Mouse (Mus musculus): ENCODE results near the gene Pdgfa. TPM values are rescaled to one million over a fixed set of nuclear protein-coding genes. Genes with fewer than 3 reads are reported as not detected.

Pdgfa gene
- polyA plus RNA-seq, 1 experiment from 2014 or later, result 17.6 TPM

DNA sequence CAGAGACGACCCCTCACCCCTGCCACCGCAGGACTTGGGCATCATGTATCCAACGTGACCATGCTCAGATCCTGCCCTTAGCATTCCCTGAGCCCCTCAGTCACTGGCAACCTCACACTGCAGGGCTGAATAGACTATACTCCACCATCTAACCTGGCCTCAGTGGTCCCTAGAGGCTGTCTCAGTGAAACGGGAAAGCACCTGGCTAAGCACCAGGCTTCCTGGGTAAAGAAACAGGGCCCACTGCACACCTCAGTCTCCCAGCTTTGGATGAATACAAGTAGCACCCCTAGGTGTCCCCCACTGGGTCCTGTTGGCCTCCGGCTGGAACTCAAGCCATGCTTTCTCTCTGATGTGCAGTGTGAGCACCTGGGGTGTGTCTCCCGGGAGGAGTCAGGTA, 23.7 kb downstream of the Pdgfa start:
- H3K4me1 ChIP-seq (replicated peaks), result no peaks in the 10 kb centered on the region; the same call in 1 of the 2 replicates
- H3K4me3 ChIP-seq, result no peak overlapping the region
- no peak overlapping the region for H3K9ac ChIP-seq
- H3K9me3 ChIP-seq, result no peaks in the 10 kb centered on the region
- WGBS, result 85% methylated on average over 6 of the region's 6 CpGs
- no peak overlapping the region for H3K4me2 ChIP-seq
- no peak overlapping the region for H3K27ac ChIP-seq (replicated peaks)
- peaks cover 5% of the 10 kb centered on the region for H3K36me3 ChIP-seq
- H3K27me3 ChIP-seq, result no peaks in the 10 kb centered on the region
- ATAC-seq (ENCODE audit: low read depth), result no peak

DNA sequence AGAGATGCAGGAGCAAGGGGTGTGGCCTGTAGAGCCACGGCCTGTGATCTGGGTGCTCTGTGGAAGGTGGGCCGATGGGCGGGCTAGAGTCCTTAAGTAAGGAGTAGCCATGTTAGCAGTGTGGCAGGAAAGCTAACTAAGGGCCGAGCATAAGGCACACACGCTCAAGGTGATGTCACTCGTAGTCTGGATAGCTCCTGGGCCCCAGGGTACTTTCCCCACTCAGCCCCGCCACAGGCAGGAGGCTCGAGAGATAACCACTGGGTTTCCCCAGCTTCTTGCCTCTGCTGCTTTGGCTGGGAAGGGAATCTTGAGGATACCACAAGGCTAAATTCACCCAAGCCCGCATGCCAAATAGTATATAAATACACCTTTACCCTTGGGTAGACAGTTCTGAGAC, 25.8 kb downstream of the Pdgfa start:
- WGBS, result 85% methylated on average over 9 of the region's 9 CpGs
- Histone ChIP-seq H3K4me1 (replicated peaks) (peaks cover 2% of the 10 kb centered on the region), H3K9me3 (no peaks in the 10 kb centered on the region), H3K36me3 (no peaks in the 10 kb centered on the region; the same call in 1 of the 2 replicates), H3K4me2 (no peak overlapping the region), H3K27me3 (no peaks in the 10 kb centered on the region), H3K4me3 (no peak overlapping the region), H3K9ac (no peak overlapping the region), H3K27ac (replicated peaks) (no peak overlapping the region)
- ATAC-seq (ENCODE audit: low read depth), result no peak

GRCm38 (mm10) chr5:138970056-138970490, 27.1 kb downstream of the Pdgfa start:
- H3K27me3 ChIP-seq, result no peaks in the 10 kb centered on the region
- ATAC-seq (ENCODE audit: low read depth), result peak; percentile 49; the same call in 1 of the 2 replicates
- no peaks in the 10 kb centered on the region for H3K36me3 ChIP-seq
- no peak overlapping the region for H3K9ac ChIP-seq
- peaks cover 14% of the 10 kb centered on the region for H3K4me1 ChIP-seq (replicated peaks)
- no peaks in the 10 kb centered on the region for H3K9me3 ChIP-seq
- no peak overlapping the region; the same call in 1 of the 2 replicates for H3K27ac ChIP-seq (replicated peaks)
- no peak overlapping the region for H3K4me3 ChIP-seq
- no peak overlapping the region for H3K4me2 ChIP-seq
- 70% methylated on average over 7 of the region's 7 CpGs for WGBS

- Histone ChIP-seq H3K4me1 (replicated peaks) (peaks cover 14% of the 10 kb centered on the region), H3K4me2 (no peak overlapping the region), H3K9ac (0 out of 2 replicates have a peak overlapping the region, but pooled peaks have one; percentile 8), H3K4me3 (no peak overlapping the region), H3K27me3 (no peaks in the 10 kb centered on the region), H3K36me3 (no peaks in the 10 kb centered on the region), H3K27ac (replicated peaks) (peak overlapping the region; percentile 42; the same call in 1 of the 2 replicates), H3K9me3 (no peaks in the 10 kb centered on the region)
- ATAC-seq (ENCODE audit: low read depth), result no peak
- WGBS, result 48% methylated on average over 7 of the region's 7 CpGs
Measured at GRCm38 (mm10) chr5:138966033-138966724, 31.0 kb downstream of the Pdgfa start.

GRCm38 (mm10) chr5:138965590-138965989, 31.6 kb downstream of the Pdgfa start:
- H3K27me3 ChIP-seq, result no peaks in the 10 kb centered on the region
- 0 out of 2 replicates have a peak overlapping the region, but pooled peaks have one; percentile 42 for H3K27ac ChIP-seq (replicated peaks)
- 71% methylated on average over 2 of the region's 2 CpGs for WGBS
- H3K4me1 ChIP-seq (replicated peaks), result peaks cover 14% of the 10 kb centered on the region
- H3K4me3 ChIP-seq, result no peak overlapping the region
- no peak for ATAC-seq (ENCODE audit: low read depth)
- no peak overlapping the region for H3K9ac ChIP-seq
- H3K4me2 ChIP-seq, result no peak overlapping the region
- H3K36me3 ChIP-seq, result no peaks in the 10 kb centered on the region
- no peaks in the 10 kb centered on the region for H3K9me3 ChIP-seq

- WGBS, result 36% methylated on average over 10 of the region's 10 CpGs
Measured at GRCm38 (mm10) chr5:138956427-138956833, 40.7 kb downstream of the Pdgfa start.

GRCm38 (mm10) chr5:138953986-138954385, 43.2 kb downstream of the Pdgfa start:
- 70% methylated on average over 7 of the region's 7 CpGs for WGBS
- H3K9ac ChIP-seq, result no peak overlapping the region
- peaks cover 36% of the 10 kb centered on the region for H3K4me1 ChIP-seq (replicated peaks)
- ATAC-seq (ENCODE audit: low read depth), result no peak
- H3K36me3 ChIP-seq, result no peaks in the 10 kb centered on the region
- H3K27me3 ChIP-seq, result no peaks in the 10 kb centered on the region; the same call in 1 of the 2 replicates
- no peaks in the 10 kb centered on the region for H3K9me3 ChIP-seq
- H3K4me2 ChIP-seq, result no peak overlapping the region
- no peak overlapping the region for H3K27ac ChIP-seq (replicated peaks)
- H3K4me3 ChIP-seq, result no peak overlapping the region

More at GRCm38 (mm10) chr5:138956427-138956833, 40.7 kb downstream of the Pdgfa start:
- H3K36me3 ChIP-seq, result no peaks in the 10 kb centered on the region
- no peak overlapping the region for H3K4me3 ChIP-seq
- H3K9me3 ChIP-seq, result no peaks in the 10 kb centered on the region
- 0 out of 2 replicates have a peak overlapping the region, but pooled peaks have one; percentile 12 for H3K9ac ChIP-seq
- H3K27me3 ChIP-seq, result no peaks in the 10 kb centered on the region; the same call in 1 of the 2 replicates
- H3K27ac ChIP-seq (replicated peaks), result peak overlapping the region; percentile 61; the same call in 1 of the 2 replicates
- H3K4me2 ChIP-seq, result no peak overlapping the region
- ATAC-seq (ENCODE audit: low read depth), result peak; percentile 64
- peaks cover 24% of the 10 kb centered on the region for H3K4me1 ChIP-seq (replicated peaks)

DNA sequence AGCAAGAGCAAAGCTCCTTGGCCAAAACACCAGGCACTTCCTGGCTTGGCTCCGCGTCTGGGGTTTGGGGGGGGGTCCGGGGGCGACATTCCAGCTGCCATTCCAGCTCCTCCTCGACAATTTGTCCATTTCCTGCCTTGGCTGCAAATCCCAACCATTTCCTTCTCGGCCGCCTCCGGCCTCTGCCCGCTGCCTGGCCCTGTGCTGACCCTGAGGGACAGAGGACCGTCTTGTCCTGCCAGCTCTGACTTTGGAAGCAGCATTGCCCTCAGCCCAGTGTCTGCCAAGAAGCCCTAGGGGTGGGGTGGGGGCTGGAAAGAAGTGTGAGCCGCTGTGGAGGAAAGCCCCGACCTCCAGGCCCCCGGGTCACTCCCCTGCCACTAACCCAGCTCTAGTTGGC, 44.2 kb downstream of the Pdgfa start:
- no peak overlapping the region for H3K9ac ChIP-seq
- 69% methylated on average over 13 of the region's 13 CpGs for whole genome bisulfite sequencing
- H3K9me3 ChIP-seq, result no peaks in the 10 kb centered on the region
- no peaks in the 10 kb centered on the region for H3K36me3 ChIP-seq
- no peaks in the 10 kb centered on the region; the same call in 1 of the 2 replicates for H3K27me3 ChIP-seq
- H3K4me3 ChIP-seq, result no peak overlapping the region
- H3K4me1 ChIP-seq (replicated peaks), result peaks cover 46% of the 10 kb centered on the region
- H3K27ac ChIP-seq (replicated peaks), result no peak overlapping the region
- no peak overlapping the region for H3K4me2 ChIP-seq
- no peak for ATAC-seq (ENCODE audit: low read depth)

- no peak for ATAC-seq (ENCODE audit: low read depth)
- WGBS, result 89% methylated on average over 2 of the region's 2 CpGs
Measured at GRCm38 (mm10) chr5:138951305-138951704, 45.9 kb downstream of the Pdgfa start.

DNA sequence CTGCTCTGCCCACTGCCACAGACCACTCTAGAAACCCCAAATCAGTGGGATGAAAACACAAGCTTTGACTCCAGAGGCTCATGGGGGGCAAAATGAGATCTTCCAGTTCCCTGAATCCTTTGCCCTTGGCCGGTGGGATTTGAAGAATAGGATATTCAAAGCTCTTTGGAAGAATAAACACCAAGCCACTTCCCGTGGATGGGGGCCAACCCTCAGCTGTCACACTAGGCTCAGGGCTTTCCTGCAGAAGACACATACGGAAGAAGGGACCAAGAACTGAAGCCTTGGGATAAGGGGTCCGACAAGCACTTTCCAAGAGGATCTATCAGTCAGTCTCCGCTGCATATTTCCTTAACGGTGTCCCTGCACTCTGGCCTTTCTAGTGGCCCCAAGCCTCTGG, 48.0 kb downstream of the Pdgfa start:
- Histone ChIP-seq H3K27me3 (no peaks in the 10 kb centered on the region), H3K9ac (no peak overlapping the region), H3K27ac (replicated peaks) (no peak overlapping the region), H3K4me1 (replicated peaks) (peaks cover 40% of the 10 kb centered on the region), H3K4me2 (no peak overlapping the region), H3K36me3 (no peaks in the 10 kb centered on the region), H3K9me3 (no peaks in the 10 kb centered on the region), H3K4me3 (no peak overlapping the region)
- ATAC-seq (ENCODE audit: low read depth), result no peak
- WGBS, result 87% methylated on average over 6 of the region's 6 CpGs

More at GRCm38 (mm10) chr5:138951305-138951704, 45.9 kb downstream of the Pdgfa start:
- peaks cover 51% of the 10 kb centered on the region for H3K4me1 ChIP-seq (replicated peaks)
- no peaks in the 10 kb centered on the region for H3K9me3 ChIP-seq
- no peak overlapping the region for H3K27ac ChIP-seq (replicated peaks)
- H3K9ac ChIP-seq, result no peak overlapping the region
- H3K27me3 ChIP-seq, result no peaks in the 10 kb centered on the region
- H3K4me2 ChIP-seq, result no peak overlapping the region
- no peak overlapping the region for H3K4me3 ChIP-seq
- no peaks in the 10 kb centered on the region for H3K36me3 ChIP-seq

GRCm38 (mm10) chr5:138948031-138948980, 48.9 kb downstream of the Pdgfa start:
- H3K36me3 ChIP-seq, result no peaks in the 10 kb centered on the region
- H3K9ac ChIP-seq, result no peak overlapping the region
- peak overlapping the region; percentile 7; the same call in 1 of the 2 replicates for H3K4me2 ChIP-seq
- H3K4me1 ChIP-seq (replicated peaks), result peaks cover 34% of the 10 kb centered on the region
- WGBS, result 29% methylated on average over 13 of the region's 13 CpGs
- ATAC-seq (ENCODE audit: low read depth), result peak; percentile 34; the same call in 1 of the 2 replicates
- H3K4me3 ChIP-seq, result no peak overlapping the region
- H3K27ac ChIP-seq (replicated peaks), result peak overlapping the region; percentile 59
- H3K27me3 ChIP-seq, result no peaks in the 10 kb centered on the region
- H3K9me3 ChIP-seq, result no peaks in the 10 kb centered on the region

- Histone ChIP-seq H3K9me3 (no peaks in the 10 kb centered on the region), H3K4me3 (no peak overlapping the region), H3K36me3 (no peaks in the 10 kb centered on the region), H3K27me3 (no peaks in the 10 kb centered on the region), H3K4me2 (no peak overlapping the region), H3K27ac (replicated peaks) (0 out of 2 replicates have a peak overlapping the region, but pooled peaks have one; percentile 59), H3K9ac (no peak overlapping the region), H3K4me1 (replicated peaks) (peaks cover 34% of the 10 kb centered on the region)
- 66% methylated on average over 5 of the region's 5 CpGs for WGBS
- no peak for ATAC-seq (ENCODE audit: low read depth)
Measured at GRCm38 (mm10) chr5:138947487-138947886, 49.7 kb downstream of the Pdgfa start.
